Mouse (Mus musculus) kidney, embryonic 15.5 days (tissue): ENCODE measurements around the gene Trappc5. TPM values are rescaled to one million over a fixed set of nuclear protein-coding genes. Genes with fewer than 3 reads are reported as not detected.

ENCODE experiments used
- ATAC-seq: fragments of 200-750 bp; cut with Nextera tagmentation; replicated peaks from 2 replicates; pipeline ENCODE4 v1.8.0; 2017; ENCODE audit warnings: moderate TSS enrichment; ENCODE audit not compliant: low FRiP score
- H3K27ac ChIP-seq: fragments of 300-500 bp; sonication (generic); 2 replicates; pipeline ENCODE4 v1.5.1; 2015; ENCODE audit warnings: mild to moderate bottlenecking, inconsistent platforms
- H3K27me3 ChIP-seq: fragments of 300-500 bp; sonication (generic); 2 replicates; pipeline ENCODE4 v1.6.1; 2015; ENCODE audit warnings: inconsistent platforms
- H3K36me3 ChIP-seq: fragments of 300-500 bp; sonication (generic); 2 replicates; pipeline ENCODE4 v1.6.1; 2015; ENCODE audit warnings: inconsistent platforms
- H3K4me1 ChIP-seq: fragments of 300-500 bp; sonication (generic); 2 replicates; pipeline ENCODE4 v1.6.1; 2015; ENCODE audit warnings: inconsistent platforms
- H3K4me2 ChIP-seq: fragments of 300-500 bp; sonication (generic); 2 replicates; pipeline ENCODE4 v1.6.1; 2015; ENCODE audit warnings: moderate library complexity, mild to moderate bottlenecking, inconsistent platforms
- H3K4me3 ChIP-seq: fragments of 300-500 bp; sonication (generic); replicated peaks from 2 replicates; pipeline ENCODE4 v1.5.1; 2015; ENCODE audit warnings: mild to moderate bottlenecking, inconsistent platforms
- H3K9ac ChIP-seq: fragments of 300-500 bp; sonication (generic); 2 replicates; pipeline ENCODE4 v1.6.1; 2015; ENCODE audit warnings: mild to moderate bottlenecking, inconsistent platforms
- H3K9me3 ChIP-seq: fragments of 300-500 bp; sonication (generic); replicated peaks from 2 replicates; pipeline ENCODE4 v1.6.1; 2016; ENCODE audit warnings: inconsistent platforms
- WGBS: fragments of 180-500 bp; shearing (Covaris S2); methylation state at CpG from one replicate; pipeline ENCODE4 v1.1.7; 2015; ENCODE audit warnings: mixed read lengths; 5-methylcytosine and 5-hydroxymethylcytosine counted together
- polyA plus RNA-seq: library from polyadenylated mRNA; unstranded; fragments of >200 nt; fragmentation: Nextera tagmentation; extraction: Ambion mirVana; gene quantifications from 2 replicates; pipeline ENCODE4 v1.2.1, GENCODE M21; 2015

Trappc5 gene
- polyA plus RNA-seq, result 38.3 and 39.5 TPM in 2 replicates

- H3K27ac ChIP-seq, result peak within 1 kb of the TSS; percentile 94
- peak within 1 kb of the TSS; percentile 95 for H3K9ac ChIP-seq
- H3K27me3 ChIP-seq, result no peaks in the 10 kb centered on the region
- peak; percentile 91 for ATAC-seq
- peak within 1 kb of the TSS; percentile 64 for H3K4me2 ChIP-seq
- peaks cover 30% of the 10 kb centered on the region for H3K36me3 ChIP-seq
- H3K4me1 ChIP-seq, result peaks cover 22% of the 10 kb centered on the region
- peak within 1 kb of the TSS; percentile 78 for H3K4me3 ChIP-seq
- WGBS, result under 1% methylated on average over 61 of the region's 61 CpGs
- no peaks in the 10 kb centered on the region for H3K9me3 ChIP-seq
These were observed at the start of gene Trappc5 for GRCm38 (mm10) chr8:3676131-3676992. TSS of gene Trappc5 (plus strand) at chr8:3676299.

- 49% methylated on average over 5 of the region's 5 CpGs for WGBS
- peaks cover 19% of the 10 kb centered on the region for H3K27me3 ChIP-seq
- no peaks in the 10 kb centered on the region for H3K9me3 ChIP-seq
- H3K27ac ChIP-seq, result no peak overlapping the region
- H3K4me1 ChIP-seq, result peaks cover 21% of the 10 kb centered on the region
- no peak overlapping the region for H3K9ac ChIP-seq
- H3K36me3 ChIP-seq, result 0 out of 2 replicates have a peak, but pooled peaks cover 6% of the 10 kb centered on the region
- no peak for ATAC-seq
- H3K4me2 ChIP-seq, result no peak overlapping the region
- H3K4me3 ChIP-seq, result no peak overlapping the region
These were observed 49.1 kb upstream of the Trappc5 start for GRCm38 (mm10) chr8:3626971-3627370.

DNA sequence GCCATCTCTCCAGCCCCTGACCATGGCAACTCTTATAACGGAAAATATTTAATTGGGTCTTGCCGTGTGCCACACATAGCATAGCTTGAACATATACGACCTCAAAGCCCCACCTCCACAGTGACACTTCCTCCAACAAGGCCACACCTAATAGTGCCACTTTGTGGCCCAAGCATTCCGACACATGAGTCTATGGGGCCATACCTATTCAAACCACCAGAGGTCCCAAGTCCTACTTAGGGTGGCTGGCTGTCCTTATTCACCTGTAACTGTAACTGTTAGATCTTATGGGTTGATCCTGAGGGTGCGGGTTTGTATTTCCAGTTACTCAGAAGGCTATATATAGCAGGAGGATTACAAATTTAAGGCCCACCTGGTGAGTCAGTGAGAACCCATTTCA is 48.1 kb upstream of the Trappc5 start:
- Histone ChIP-seq H3K9me3 (no peaks in the 10 kb centered on the region), H3K4me3 (no peak overlapping the region), H3K36me3 (0 out of 2 replicates have a peak, but pooled peaks cover 4% of the 10 kb centered on the region), H3K27ac (no peak overlapping the region), H3K4me2 (no peak overlapping the region), H3K9ac (no peak overlapping the region), H3K4me1 (peaks cover 18% of the 10 kb centered on the region), H3K27me3 (peaks cover 19% of the 10 kb centered on the region)
- 26% methylated on average over 5 of the region's 5 CpGs for WGBS
- ATAC-seq, result no peak

GRCm38 (mm10) chr8:3630647-3631477 is 45.2 kb upstream of the Trappc5 start, which contains the start of gene Stxbp2:
TSS of gene Stxbp2 (plus strand) at chr8:3630955.
- Histone ChIP-seq H3K27ac (no peak within 1 kb of the TSS; the same call in 1 of the 2 replicates), H3K4me2 (peak within 1 kb of the TSS; percentile 70), H3K4me1 (peaks cover 18% of the 10 kb centered on the region), H3K36me3 (peaks cover 12% of the 10 kb centered on the region), H3K9ac (peak within 1 kb of the TSS; percentile 57), H3K4me3 (peak within 1 kb of the TSS; percentile 65), H3K27me3 (peaks cover 19% of the 10 kb centered on the region), H3K9me3 (no peaks in the 10 kb centered on the region)
- peak; percentile 92 for ATAC-seq
- WGBS, result 4% methylated on average over 47 of the region's 47 CpGs

- H3K36me3 ChIP-seq, result peaks cover 18% of the 10 kb centered on the region
- H3K9ac ChIP-seq, result peak overlapping the region; percentile 57
- peaks cover 19% of the 10 kb centered on the region for H3K27me3 ChIP-seq
- H3K9me3 ChIP-seq, result no peaks in the 10 kb centered on the region
- peak; percentile 20 for ATAC-seq
- WGBS, result 24% methylated on average over 8 of the region's 8 CpGs
- peak overlapping the region; percentile 65 for H3K4me3 ChIP-seq
- H3K4me2 ChIP-seq, result peak overlapping the region; percentile 70
- peaks cover 18% of the 10 kb centered on the region for H3K4me1 ChIP-seq
- no peak overlapping the region; the same call in 1 of the 2 replicates for H3K27ac ChIP-seq
These were observed 44.6 kb upstream of the Trappc5 start for GRCm38 (mm10) chr8:3631478-3631875.

GRCm38 (mm10) chr8:3645804-3646203 is 30.3 kb upstream of the Trappc5 start:
- no peak; the same call in 1 of the 2 replicates for ATAC-seq
- Histone ChIP-seq H3K9ac (no peak overlapping the region), H3K4me1 (peaks cover 13% of the 10 kb centered on the region; the same call in 1 of the 2 replicates), H3K4me3 (no peak overlapping the region), H3K27me3 (no peaks in the 10 kb centered on the region), H3K4me2 (no peak overlapping the region), H3K9me3 (no peaks in the 10 kb centered on the region), H3K27ac (no peak overlapping the region), H3K36me3 (0 out of 2 replicates have a peak, but pooled peaks cover 2% of the 10 kb centered on the region)
- WGBS, result 35% methylated on average over 5 of the region's 5 CpGs

GRCm38 (mm10) chr8:3646824-3647531 is 29.1 kb upstream of the Trappc5 start:
- H3K27ac ChIP-seq, result 0 out of 2 replicates have a peak overlapping the region, but pooled peaks have one; percentile 7
- H3K36me3 ChIP-seq, result no peaks in the 10 kb centered on the region
- ATAC-seq, result 0 out of 2 replicates have a peak, but pooled peaks have one; percentile 58
- no peak overlapping the region for H3K4me3 ChIP-seq
- H3K9ac ChIP-seq, result no peak overlapping the region
- H3K9me3 ChIP-seq, result no peaks in the 10 kb centered on the region
- no peaks in the 10 kb centered on the region for H3K27me3 ChIP-seq
- H3K4me2 ChIP-seq, result no peak overlapping the region
- WGBS, result 79% methylated on average over 6 of the region's 6 CpGs
- H3K4me1 ChIP-seq, result peaks cover 13% of the 10 kb centered on the region; the same call in 1 of the 2 replicates

DNA sequence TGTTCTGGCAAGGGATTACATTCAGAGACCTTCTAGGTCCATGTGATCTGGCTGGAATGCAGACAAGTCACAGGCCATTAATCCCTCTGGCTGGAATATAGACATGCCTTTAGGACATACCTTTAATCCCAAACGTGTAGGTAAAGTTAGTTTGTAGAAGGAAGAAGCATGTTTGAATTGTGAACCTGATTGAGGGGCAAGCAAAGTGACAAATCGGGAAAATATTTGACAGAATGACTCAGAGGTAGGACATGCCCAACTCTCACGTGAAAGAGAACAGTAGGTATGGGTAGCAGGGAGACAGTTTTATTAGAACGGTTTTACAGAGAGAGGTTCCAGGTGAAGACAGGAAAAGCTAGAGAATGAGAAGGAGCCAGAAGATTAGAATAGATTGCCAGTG is 28.5 kb upstream of the Trappc5 start:
- peaks cover 13% of the 10 kb centered on the region; the same call in 1 of the 2 replicates for H3K4me1 ChIP-seq
- 58% methylated on average over 4 of the region's 4 CpGs for WGBS
- H3K27me3 ChIP-seq, result no peaks in the 10 kb centered on the region
- H3K36me3 ChIP-seq, result no peaks in the 10 kb centered on the region
- no peaks in the 10 kb centered on the region for H3K9me3 ChIP-seq
- no peak overlapping the region for H3K4me2 ChIP-seq
- 0 out of 2 replicates have a peak, but pooled peaks have one; percentile 31 for ATAC-seq
- H3K27ac ChIP-seq, result 0 out of 2 replicates have a peak overlapping the region, but pooled peaks have one; percentile 7
- H3K9ac ChIP-seq, result no peak overlapping the region
- H3K4me3 ChIP-seq, result no peak overlapping the region

DNA sequence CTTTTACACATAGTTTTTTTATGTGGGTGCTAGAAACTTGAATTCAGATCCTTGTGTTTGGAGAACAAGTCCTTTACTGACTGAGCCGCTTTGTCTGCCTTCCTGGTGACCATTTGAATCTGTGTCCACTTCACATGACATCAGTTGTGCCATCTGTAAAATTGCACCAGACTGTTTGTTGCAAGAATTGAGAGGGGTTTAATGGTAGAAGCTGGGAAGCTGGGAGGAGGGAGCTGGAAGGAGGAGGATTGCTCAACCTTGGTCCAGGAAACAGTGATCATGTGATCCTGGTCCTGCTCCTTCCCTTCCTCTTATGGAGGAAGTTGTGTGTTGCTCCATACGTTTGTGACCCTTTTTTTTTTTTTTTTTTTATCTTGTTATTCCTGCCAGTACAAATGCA is 27.8 kb upstream of the Trappc5 start:
- H3K4me2 ChIP-seq, result no peak overlapping the region
- no peak overlapping the region for H3K4me3 ChIP-seq
- H3K9me3 ChIP-seq, result no peaks in the 10 kb centered on the region
- no peak overlapping the region for H3K27ac ChIP-seq
- no peak overlapping the region for H3K9ac ChIP-seq
- no peaks in the 10 kb centered on the region for H3K36me3 ChIP-seq
- no peak for ATAC-seq
- WGBS, result 67% methylated on average over 2 of the region's 2 CpGs
- peaks cover 13% of the 10 kb centered on the region; the same call in 1 of the 2 replicates for H3K4me1 ChIP-seq
- no peaks in the 10 kb centered on the region for H3K27me3 ChIP-seq

- Histone ChIP-seq H3K9ac (no peak overlapping the region), H3K27ac (no peak overlapping the region), H3K27me3 (no peaks in the 10 kb centered on the region), H3K9me3 (no peaks in the 10 kb centered on the region), H3K36me3 (no peaks in the 10 kb centered on the region), H3K4me2 (peak overlapping the region; percentile 10; the same call in 1 of the 2 replicates), H3K4me1 (peaks cover 13% of the 10 kb centered on the region; the same call in 1 of the 2 replicates), H3K4me3 (no peak overlapping the region)
- WGBS, result 51% methylated on average over 1 of the region's 1 CpGs
- peak; percentile 65 for ATAC-seq
These were observed 27.1 kb upstream of the Trappc5 start for GRCm38 (mm10) chr8:3648990-3649389.

- Histone ChIP-seq H3K27ac (no peak overlapping the region), H3K9ac (no peak overlapping the region), H3K4me3 (no peak overlapping the region), H3K4me2 (no peak overlapping the region), H3K9me3 (no peaks in the 10 kb centered on the region), H3K4me1 (peaks cover 16% of the 10 kb centered on the region), H3K36me3 (no peaks in the 10 kb centered on the region), H3K27me3 (no peaks in the 10 kb centered on the region)
- ATAC-seq, result no peak
- 67% methylated on average over 3 of the region's 3 CpGs for WGBS
These were observed 23.3 kb upstream of the Trappc5 start for GRCm38 (mm10) chr8:3652845-3653244.
